26 mouse cellular contexts compared by ENCODE assay signal in the genomic region with DNA sequence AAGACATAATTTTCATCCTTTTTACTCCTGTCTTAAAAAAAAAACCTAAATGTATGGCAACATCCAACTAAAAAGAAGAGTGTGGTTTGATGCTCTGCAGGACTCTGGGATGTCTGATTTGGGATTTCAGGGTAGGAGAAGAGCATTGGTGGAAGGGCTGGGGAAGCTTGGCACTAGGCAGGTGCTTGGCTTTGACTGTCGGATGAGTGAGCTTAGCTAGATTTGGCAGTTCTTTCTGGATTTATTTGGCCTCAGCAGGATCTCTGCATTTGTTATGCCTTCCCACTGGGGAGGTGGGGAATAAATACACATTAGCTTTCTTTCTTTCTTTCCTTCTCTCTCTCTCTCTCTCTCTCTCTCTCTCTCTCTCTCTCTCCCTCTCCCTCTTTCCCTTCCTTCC.
A peak's percentile ranks its signal among the peaks of the same experiment; 100 is the strongest.
DNase-seq lines count a peak whose midpoint lies in the region; ATAC-seq and TF ChIP-seq lines count a peak whose summit lies in the region.
"Had no signal": no experiment of that assay in that cellular context is flagged by ENCODE, and none has a peak within 500 bp of the region (broad histone marks: within the 10 kb centered on the region; RNA-seq: fewer than 3 reads in every experiment).

No protein-coding gene starts in this region.

- no peak for TF ChIP-seq CTCF in liver, postnatal 0 days (IDR thresholded peaks at IDR 0.05; ENCODE audit: low read depth)

- WGBS in embryonic facial prominence, embryonic 14.5 days, result 56% methylated on average over 1 of the region's 1 CpGs
- 90% methylated on average over 1 of the region's 1 CpGs for WGBS in embryonic facial prominence, embryonic 10.5 days
- WGBS in liver, postnatal 0 days (ENCODE audit: insufficient replicate concordance), result 74% methylated on average over 1 of the region's 1 CpGs

- H3K9me3 ChIP-seq in embryonic facial prominence, embryonic 14.5 days (ENCODE audit: control insufficient read depth, low read length), result peaks cover 12% of the 10 kb centered on the region; the same call in 1 of the 2 replicates
- no peaks in the 10 kb centered on the region for H3K9me3 ChIP-seq in embryonic facial prominence, embryonic 10.5 days
- peaks cover 4% of the 10 kb centered on the region; the same call in 1 of the 2 replicates for H3K9me3 ChIP-seq in liver, postnatal 0 days (ENCODE audit: low read length)
- H3K9me3 ChIP-seq: forebrain, embryonic 15.5 days; hindbrain, embryonic 15.5 days; liver, embryonic 12.5 days had no signal

- no peak overlapping the region for H3K9ac ChIP-seq in embryonic facial prominence, embryonic 14.5 days (ENCODE audit: low read depth, low read length)
- H3K9ac ChIP-seq in liver, postnatal 0 days (replicated peaks), result no peak overlapping the region
- H3K9ac ChIP-seq: embryonic facial prominence, embryonic 13.5 days; forebrain, embryonic 15.5 days; hindbrain, embryonic 15.5 days; limb, embryonic 13.5 days; liver, embryonic 12.5 days; neural tube, embryonic 15.5 days had no signal

- peak; percentile 38 for DNase-seq in embryonic facial prominence, embryonic 14.5 days (ENCODE audit: low spot score)
- DNase-seq in embryonic facial prominence, embryonic 10.5 days (ENCODE audit: low spot score), result no peak
- peak; percentile 18 for DNase-seq in layer of hippocampus, adult 9-11 months
- DNase-seq in layer of hippocampus, postnatal 25 days (ENCODE audit: extremely low spot score in 1 of 2, low spot score in 1 of 2), result no peak
- peak; percentile 23 to 48 for DNase-seq in cerebellum, adult 18-20 months
- DNase-seq in cerebellum, postnatal 14 days, result peak; percentile 51 to 75
- DNase-seq in liver, postnatal 0 days, result no peak
- DNase-seq: adrenal gland, postnatal 14 days; kidney, adult 9 months; kidney, postnatal 14 days; layer of hippocampus, postnatal 36 days; lung, adult 2 months; right cerebral cortex, adult 18-20 months; thymus, adult 18-20 months; thymus, postnatal 36 days had no signal

- no peaks in the 10 kb centered on the region for H3K4me1 ChIP-seq in embryonic facial prominence, embryonic 14.5 days (ENCODE audit: control insufficient read depth, insufficient read depth, low read length)
- no peaks in the 10 kb centered on the region for H3K4me1 ChIP-seq in embryonic facial prominence, embryonic 10.5 days
- no peaks in the 10 kb centered on the region for H3K4me1 ChIP-seq in liver, postnatal 0 days (ENCODE audit: insufficient read depth)
- H3K4me1 ChIP-seq: embryonic facial prominence, embryonic 13.5 days; forebrain, embryonic 15.5 days; hindbrain, embryonic 15.5 days; limb, embryonic 13.5 days; liver, embryonic 12.5 days; neural tube, embryonic 15.5 days had no signal

- no peak overlapping the region for H3K27ac ChIP-seq in embryonic facial prominence, embryonic 14.5 days (replicated peaks; ENCODE audit: low read depth, low read length)
- no peak overlapping the region for H3K27ac ChIP-seq in embryonic facial prominence, embryonic 10.5 days (replicated peaks)
- no peak overlapping the region for H3K27ac ChIP-seq in liver, postnatal 0 days (ENCODE audit: low read depth)
- H3K27ac ChIP-seq: embryonic facial prominence, embryonic 13.5 days; forebrain, embryonic 15.5 days; hindbrain, embryonic 15.5 days; limb, embryonic 13.5 days; liver, embryonic 12.5 days; neural tube, embryonic 15.5 days had no signal

- H3K4me3 ChIP-seq in embryonic facial prominence, embryonic 14.5 days (ENCODE audit: low read depth, low read length), result no peak overlapping the region
- H3K4me3 ChIP-seq in embryonic facial prominence, embryonic 10.5 days, result no peak overlapping the region
- H3K4me3 ChIP-seq in liver, postnatal 0 days (ENCODE audit: low read depth, low read length), result no peak overlapping the region
- H3K4me3 ChIP-seq: embryonic facial prominence, embryonic 13.5 days; forebrain, embryonic 15.5 days; hindbrain, embryonic 15.5 days; limb, embryonic 13.5 days; liver, embryonic 12.5 days; neural tube, embryonic 15.5 days had no signal

- H3K27me3 ChIP-seq in embryonic facial prominence, embryonic 14.5 days (replicated peaks; ENCODE audit: control insufficient read depth, insufficient read depth, low read length), result peaks cover 3% of the 10 kb centered on the region; the same call in 1 of the 2 replicates
- H3K27me3 ChIP-seq in embryonic facial prominence, embryonic 10.5 days (replicated peaks; ENCODE audit: low read depth, poor library complexity, severe bottlenecking), result peaks cover 14% of the 10 kb centered on the region; the same call in 1 of the 2 replicates
- no peaks in the 10 kb centered on the region for H3K27me3 ChIP-seq in liver, postnatal 0 days (ENCODE audit: insufficient read depth, low read length)
- H3K27me3 ChIP-seq: embryonic facial prominence, embryonic 13.5 days; forebrain, embryonic 15.5 days; hindbrain, embryonic 15.5 days; liver, embryonic 12.5 days; neural tube, embryonic 15.5 days had no signal

- ATAC-seq in embryonic facial prominence, embryonic 14.5 days (ENCODE audit: low read depth), result no peak
- ATAC-seq in megakaryocyte-erythroid progenitor cell, adult 5-6 weeks (replicated peaks; ENCODE audit: low FRiP score, low TSS enrichment, poor library complexity, severe bottlenecking), result no peak
- no peak for ATAC-seq in liver, postnatal 0 days
- ATAC-seq: CD4-positive, CD25-positive, alpha-beta regulatory T cell, adult 4 months; forebrain, embryonic 15.5 days; intestine, embryonic 16.5 days; liver, embryonic 12.5 days; midbrain, embryonic 16.5 days had no signal

- H3K4me2 ChIP-seq in embryonic facial prominence, embryonic 14.5 days (ENCODE audit: low read depth, low read length), result no peak overlapping the region
- H3K4me2 ChIP-seq in liver, postnatal 0 days (ENCODE audit: low read depth, low read length), result no peak overlapping the region
- H3K4me2 ChIP-seq: embryonic facial prominence, embryonic 13.5 days; forebrain, embryonic 15.5 days; heart, embryonic 11.5 days; hindbrain, embryonic 15.5 days; limb, embryonic 13.5 days; liver, embryonic 12.5 days; neural tube, embryonic 15.5 days had no signal

- no peaks in the 10 kb centered on the region for H3K36me3 ChIP-seq in embryonic facial prominence, embryonic 14.5 days (ENCODE audit: control insufficient read depth, insufficient read depth, low read length)
- H3K36me3 ChIP-seq in embryonic facial prominence, embryonic 10.5 days (replicated peaks), result no peaks in the 10 kb centered on the region
- H3K36me3 ChIP-seq in liver, postnatal 0 days (replicated peaks; ENCODE audit: insufficient read depth, low read length), result no peaks in the 10 kb centered on the region
- H3K36me3 ChIP-seq: embryonic facial prominence, embryonic 13.5 days; forebrain, embryonic 15.5 days; hindbrain, embryonic 15.5 days; limb, embryonic 13.5 days; liver, embryonic 12.5 days; neural tube, embryonic 15.5 days had no signal

- no peak for TF ChIP-seq EP300 in liver, postnatal 0 days (IDR thresholded peaks at IDR 0.05; ENCODE audit: low read depth)

Comparison
In these comparisons a context has a peak if more than half of its experiments do, and no peak if none do; other contexts are left out.
1. DNase-seq: peak in embryonic facial prominence, embryonic 14.5 days (single experiment), layer of hippocampus, adult 9-11 months (single experiment), cerebellum, adult 18-20 months (2 of 2) and cerebellum, postnatal 14 days (2 of 2); none in embryonic facial prominence, embryonic 10.5 days (single experiment), layer of hippocampus, postnatal 25 days (0 of 2) and liver, postnatal 0 days (single experiment).